Mouse (Mus musculus) liver, adult (tissue): Measurements from ENCODE around the gene Vmn2r49.
"Not testable (repeated sequence)": the region's sequence is repeated elsewhere in the genome, so short reads cannot be mapped to it uniquely, and the experiment has no call there.

Source experiments
- GATA4 ChIP-seq: IDR thresholded peaks from 2 replicates; pipeline ENCODE4 v1.6.1; 2014; ENCODE audit warnings: mild to moderate bottlenecking, low read length; ENCODE audit not compliant: insufficient replicate concordance

Vmn2r49 gene

DNA sequence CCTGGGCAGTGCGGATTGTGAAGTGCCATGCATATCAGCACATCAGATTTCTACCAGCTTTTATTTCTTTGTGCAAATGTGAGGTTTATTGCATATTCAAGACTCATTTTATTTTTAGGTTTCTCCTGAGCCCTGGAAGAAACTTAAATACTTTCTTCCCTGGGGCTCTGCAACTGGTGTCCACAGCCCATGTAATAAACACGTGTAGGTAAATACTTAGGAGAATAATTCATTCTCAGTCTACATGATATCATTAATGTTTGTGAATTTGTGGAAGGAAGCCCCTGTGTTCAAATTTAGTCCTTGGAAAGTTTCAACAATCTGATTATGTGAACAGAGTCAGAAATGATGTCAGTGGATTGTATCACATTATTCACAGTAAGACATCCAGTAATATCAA is at the start of gene Vmn2r49:
Gene Vmn2r49 (minus strand): TSS at position 101 of the 400 bp plus-strand sequence.
- not testable (repeated sequence) for TF ChIP-seq GATA4

DNA sequence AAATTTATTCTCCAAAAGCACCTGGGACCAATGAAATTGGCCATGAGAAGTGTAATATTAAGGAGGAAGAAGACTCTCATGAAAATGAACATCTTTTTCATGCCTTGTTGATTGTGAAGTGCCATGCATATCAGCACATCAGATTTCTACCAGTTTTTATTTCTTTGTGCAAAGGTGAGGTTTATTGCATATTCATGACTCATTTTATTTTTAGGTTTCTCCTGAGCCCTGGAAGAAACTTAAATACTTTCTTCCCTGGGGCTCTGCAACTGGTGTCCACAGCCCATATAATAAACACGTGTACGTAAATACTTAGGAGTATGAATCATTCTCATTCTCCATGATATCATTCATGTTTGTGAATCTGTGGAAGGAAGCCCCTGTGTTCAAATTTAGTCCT is 38.6 kb downstream of the Vmn2r49 start, which contains the start of gene Vmn2r48:
Gene Vmn2r48 (minus strand): TSS at position 101 of the 400 bp plus-strand sequence.
- not testable (repeated sequence) for TF ChIP-seq GATA4
